In the genomic region with DNA sequence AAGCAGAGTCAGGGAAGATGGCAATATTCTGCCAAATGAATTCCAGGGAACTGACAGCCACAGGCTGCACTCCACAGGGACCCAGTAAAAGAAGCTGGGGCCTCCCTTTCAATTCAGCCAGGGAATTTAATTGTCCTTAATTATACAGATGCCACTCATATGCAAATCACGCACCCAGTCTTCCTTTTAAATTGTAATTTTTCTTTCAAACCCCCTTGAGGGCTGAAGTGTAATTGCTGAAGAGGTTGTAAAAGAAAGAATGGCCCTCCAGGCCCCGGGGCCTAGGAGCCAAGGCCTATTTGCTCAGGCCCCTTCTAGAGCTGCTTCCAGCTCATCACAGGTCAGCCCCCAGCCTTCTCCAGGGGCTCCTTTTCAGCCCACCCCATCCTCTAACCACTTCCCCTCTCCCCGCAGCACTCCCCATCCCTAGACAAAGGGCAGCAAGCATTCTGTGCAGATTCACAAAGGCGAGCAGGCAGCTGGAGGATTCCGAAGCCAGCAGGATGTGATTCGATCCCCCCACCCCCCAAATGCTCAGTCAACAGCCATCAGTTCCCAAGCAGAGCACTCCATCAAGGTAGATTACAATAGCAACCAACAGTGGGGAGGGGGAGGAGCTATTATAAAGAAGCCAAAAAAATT, we compare ENCODE assay signal across 11 mouse cellular contexts. TPM values are rescaled to one million over a fixed set of nuclear protein-coding genes. Genes with fewer than 3 reads are reported as not detected.
DNase-seq lines count a peak whose midpoint lies in the region; ATAC-seq lines count a peak whose summit lies in the region.
"Had no signal": no experiment of that assay in that cellular context is flagged by ENCODE, and none has a peak within 500 bp of the region (broad histone marks: within the 10 kb centered on the region; RNA-seq: fewer than 3 reads in every experiment).

No protein-coding gene starts in this region.

- no peak overlapping the region for H3K4me3 ChIP-seq in forebrain, embryonic 16.5 days (replicated peaks; ENCODE audit: low read length)
- no peak overlapping the region for H3K4me3 ChIP-seq in midbrain, embryonic 15.5 days
- no peak overlapping the region for H3K4me3 ChIP-seq in liver, embryonic 12.5 days
- H3K4me3 ChIP-seq: heart, embryonic 15.5 days; myocyte had no signal

- ATAC-seq in forebrain, embryonic 16.5 days: peak; percentile 90
- ATAC-seq in midbrain, embryonic 15.5 days (replicated peaks): peak; percentile 86
- ATAC-seq in liver, embryonic 12.5 days: no peak

- 4% methylated on average over 6 of the region's 6 CpGs for WGBS in forebrain, embryonic 16.5 days
- WGBS in midbrain, embryonic 15.5 days: 6% methylated on average over 6 of the region's 6 CpGs
- WGBS in liver, embryonic 12.5 days (ENCODE audit: insufficient replicate concordance): 50% methylated on average over 6 of the region's 6 CpGs

- DNase-seq in layer of hippocampus, adult 9-11 months: peak; percentile 28
- no peak for DNase-seq in layer of hippocampus, adult 9-10 months (ENCODE audit: low spot score)
- DNase-seq in brain, adult 2 months (ENCODE audit: low read depth, low spot score): peak; percentile 41
- no peak for DNase-seq in urinary bladder, postnatal 14 days (ENCODE audit: low spot score)
- no peak for DNase-seq in ovary, postnatal 10 days (ENCODE audit: low spot score)
- DNase-seq: thymus, postnatal 14 days had no signal

- peak overlapping the region; percentile 54 for H3K9ac ChIP-seq in forebrain, embryonic 16.5 days (replicated peaks; ENCODE audit: low read depth, low read length)
- H3K9ac ChIP-seq in midbrain, embryonic 15.5 days: peak overlapping the region; percentile 24
- H3K9ac ChIP-seq in liver, embryonic 12.5 days: no peak overlapping the region
- H3K9ac ChIP-seq: heart, embryonic 15.5 days had no signal

- peak overlapping the region; percentile 16 for H3K4me2 ChIP-seq in forebrain, embryonic 16.5 days (ENCODE audit: low read length)
- peak overlapping the region; percentile 17 for H3K4me2 ChIP-seq in midbrain, embryonic 15.5 days
- H3K4me2 ChIP-seq in liver, embryonic 12.5 days: no peak overlapping the region
- H3K4me2 ChIP-seq: heart, embryonic 15.5 days had no signal

- H3K4me1 ChIP-seq in forebrain, embryonic 16.5 days (replicated peaks; ENCODE audit: control insufficient read depth, insufficient read depth, low read length): peaks cover 91% of the 10 kb centered on the region
- peaks cover 72% of the 10 kb centered on the region for H3K4me1 ChIP-seq in midbrain, embryonic 15.5 days
- H3K4me1 ChIP-seq in liver, embryonic 12.5 days: peaks cover 23% of the 10 kb centered on the region

- no peaks in the 10 kb centered on the region for H3K27me3 ChIP-seq in forebrain, embryonic 16.5 days (replicated peaks; ENCODE audit: control insufficient read depth, insufficient read depth, low read length)
- no peaks in the 10 kb centered on the region for H3K27me3 ChIP-seq in midbrain, embryonic 15.5 days (replicated peaks)
- no peaks in the 10 kb centered on the region for H3K27me3 ChIP-seq in liver, embryonic 12.5 days (replicated peaks)
- H3K27me3 ChIP-seq: heart, embryonic 15.5 days had no signal

- peak overlapping the region; percentile 98 for H3K27ac ChIP-seq in forebrain, embryonic 16.5 days (ENCODE audit: low read length)
- H3K27ac ChIP-seq in midbrain, embryonic 15.5 days: peak overlapping the region; percentile 86
- H3K27ac ChIP-seq in liver, embryonic 12.5 days: no peak overlapping the region
- H3K27ac ChIP-seq: heart, embryonic 15.5 days had no signal

- H3K9me3 ChIP-seq in forebrain, embryonic 16.5 days (ENCODE audit: control insufficient read depth, low read length): no peaks in the 10 kb centered on the region
- H3K9me3 ChIP-seq in midbrain, embryonic 15.5 days: no peaks in the 10 kb centered on the region
- no peaks in the 10 kb centered on the region for H3K9me3 ChIP-seq in liver, embryonic 12.5 days (replicated peaks)
- H3K9me3 ChIP-seq: heart, embryonic 15.5 days had no signal

- no peaks in the 10 kb centered on the region for H3K36me3 ChIP-seq in forebrain, embryonic 16.5 days (ENCODE audit: control insufficient read depth, insufficient read depth)
- no peaks in the 10 kb centered on the region for H3K36me3 ChIP-seq in midbrain, embryonic 15.5 days (replicated peaks)
- no peaks in the 10 kb centered on the region for H3K36me3 ChIP-seq in liver, embryonic 12.5 days
- H3K36me3 ChIP-seq: heart, embryonic 15.5 days had no signal

RNA-seq across cellular contexts. Expression of gene Tmem131l, which starts 59.6 kb away (rescaled TPM):
- polyA plus RNA-seq in forebrain, embryonic 16.5 days (2015; fragmentation: Nextera tagmentation; extraction: Ambion mirVana): 129 and 134 TPM in 2 replicates
- 70.7 and 72.8 TPM in 2 replicates for polyA plus RNA-seq in midbrain, embryonic 15.5 days (2015; fragmentation: Nextera tagmentation; extraction: Ambion mirVana)
- polyA plus RNA-seq in liver, embryonic 12.5 days (2016; fragmentation: Nextera tagmentation; extraction: Ambion mirVana): 30.3 and 32.0 TPM in 2 replicates

Comparison
In these comparisons a context has a peak if more than half of its experiments do, and no peak if none do; other contexts are left out.
1. DNase-seq: peak in layer of hippocampus, adult 9-11 months (single experiment) and brain, adult 2 months (single experiment); none in layer of hippocampus, adult 9-10 months (single experiment), urinary bladder, postnatal 14 days (single experiment) and ovary, postnatal 10 days (single experiment).